Mouse (Mus musculus): ENCODE data around the gene Tssk4. TPM values are rescaled to one million over a fixed set of nuclear protein-coding genes. Genes with fewer than 3 reads are reported as not detected.

The Tssk4 gene
- polyA plus RNA-seq, 1 experiment from 2014 or later = 0.53 TPM

DNA sequence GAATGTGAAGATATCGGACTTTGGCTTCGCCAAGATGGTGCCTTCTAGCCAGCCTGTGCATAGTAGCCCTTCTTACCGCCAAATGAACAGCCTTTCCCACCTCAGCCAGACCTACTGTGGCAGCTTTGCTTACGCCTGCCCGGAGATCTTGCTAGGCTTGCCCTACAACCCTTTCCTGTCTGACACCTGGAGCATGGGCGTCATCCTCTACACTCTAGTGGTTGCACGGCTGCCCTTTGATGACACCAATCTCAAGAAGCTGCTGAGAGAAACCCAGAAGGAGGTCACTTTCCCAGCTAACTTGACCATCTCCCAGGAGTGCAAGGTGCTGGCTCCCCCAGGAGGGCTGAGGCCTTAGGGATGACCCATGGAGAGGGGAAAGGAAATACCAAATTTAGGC lies 1.5 kb downstream of the Tssk4 start:
- WGBS = 90% methylated on average over 7 of the region's 7 CpGs
- Histone ChIP-seq H3K4me3 (no peak overlapping the region), H3K9ac (replicated peaks) (no peak overlapping the region), H3K9me3 (no peaks in the 10 kb centered on the region), H3K4me2 (replicated peaks) (no peak overlapping the region), H3K27ac (replicated peaks) (no peak overlapping the region), H3K27me3 (no peaks in the 10 kb centered on the region), H3K4me1 (no peaks in the 10 kb centered on the region), H3K36me3 (no peaks in the 10 kb centered on the region)
- ATAC-seq (replicated peaks) = no peak

DNA sequence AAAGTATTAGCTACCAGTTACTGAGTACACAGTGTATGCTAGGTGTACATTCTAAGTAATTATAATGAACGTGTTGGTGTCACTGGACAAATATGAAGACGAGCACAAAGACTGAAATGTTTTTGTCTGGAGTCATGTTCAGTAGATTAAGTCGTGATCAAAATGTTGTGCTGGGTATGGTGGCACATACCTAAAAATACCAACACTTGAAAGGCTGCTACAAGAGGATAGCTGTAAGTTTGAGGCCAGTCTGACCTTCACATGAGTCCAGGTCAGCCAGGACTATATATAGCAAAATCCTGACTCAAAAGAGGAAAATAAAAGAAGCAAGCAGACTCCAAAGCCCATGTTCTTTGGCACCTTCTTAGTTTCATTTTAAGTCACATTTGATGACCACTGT lies 7.0 kb downstream of the Tssk4 start:
- Histone ChIP-seq H3K27ac (replicated peaks) (no peak overlapping the region), H3K4me1 (peaks cover 10% of the 10 kb centered on the region), H3K4me2 (replicated peaks) (no peak overlapping the region), H3K9me3 (no peaks in the 10 kb centered on the region), H3K9ac (replicated peaks) (no peak overlapping the region), H3K27me3 (no peaks in the 10 kb centered on the region), H3K36me3 (peaks cover 18% of the 10 kb centered on the region), H3K4me3 (no peak overlapping the region)
- 90% methylated on average over 3 of the region's 3 CpGs for WGBS
- no peak for ATAC-seq (replicated peaks)

DNA sequence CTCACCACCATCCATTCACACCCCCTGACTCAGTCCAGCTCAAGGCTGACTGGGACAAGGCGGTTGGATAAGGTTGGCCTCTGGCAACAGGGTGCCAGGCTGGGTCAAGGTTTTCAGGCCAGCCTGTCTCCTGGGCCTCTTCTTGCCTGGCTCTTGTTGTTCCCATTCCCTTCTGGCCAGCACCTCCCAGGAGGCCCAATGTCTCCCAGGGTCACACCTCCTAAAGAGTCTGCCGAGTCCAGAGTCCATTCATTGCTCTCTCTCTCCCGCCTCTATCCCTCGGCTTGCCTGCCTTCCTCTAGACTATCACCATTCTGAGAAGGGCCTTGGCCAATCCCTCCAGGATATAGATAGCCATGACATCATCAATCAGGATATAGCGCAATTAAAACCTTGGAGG lies 8.0 kb downstream of the Tssk4 start:
- no peak for ATAC-seq (replicated peaks)
- no peak overlapping the region for H3K4me2 ChIP-seq (replicated peaks)
- no peak overlapping the region for H3K4me3 ChIP-seq
- WGBS = 95% methylated on average over 5 of the region's 5 CpGs
- H3K27ac ChIP-seq (replicated peaks) = no peak overlapping the region
- no peak overlapping the region for H3K9ac ChIP-seq (replicated peaks)
- H3K9me3 ChIP-seq = no peaks in the 10 kb centered on the region
- H3K36me3 ChIP-seq = peaks cover 26% of the 10 kb centered on the region
- H3K27me3 ChIP-seq = no peaks in the 10 kb centered on the region
- peaks cover 10% of the 10 kb centered on the region for H3K4me1 ChIP-seq

DNA sequence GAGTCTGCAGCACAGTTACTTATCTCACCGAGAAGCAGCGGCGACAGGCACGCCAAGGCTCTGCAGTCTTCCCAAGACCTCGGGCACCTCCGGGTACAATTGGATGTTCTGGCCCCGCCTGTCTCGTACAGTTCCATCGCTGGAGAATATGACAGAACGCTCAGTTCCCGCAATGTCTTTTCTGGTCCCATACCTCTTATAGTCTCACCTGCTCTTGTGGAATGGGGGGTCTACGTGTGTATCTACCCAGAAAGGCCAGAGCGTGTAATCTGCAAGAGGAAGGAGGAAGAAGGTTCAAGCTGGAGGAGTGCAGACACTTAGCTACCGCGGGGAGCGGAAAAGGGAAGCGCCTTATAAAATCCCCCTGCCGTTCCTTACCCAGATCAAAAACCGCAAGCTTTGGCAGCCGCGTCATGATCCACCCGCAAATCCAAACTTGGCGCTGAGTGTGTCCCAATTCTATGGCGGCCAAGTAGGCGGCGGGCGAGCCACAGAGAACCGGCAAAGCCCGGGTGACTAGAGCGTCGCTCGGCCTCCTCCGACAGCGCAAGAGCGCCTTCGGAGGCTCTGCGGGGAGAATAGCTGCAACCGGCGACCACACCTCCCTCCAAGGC lies 10.1 kb downstream of the Tssk4 start, which contains the start of gene Mdp1:
Mdp1 (minus strand) TSS at position 549 of the 614 bp plus-strand sequence.
- Histone ChIP-seq H3K27ac (replicated peaks) (peak within 1 kb of the TSS; percentile 86), H3K4me2 (replicated peaks) (peak within 1 kb of the TSS; percentile 56), H3K4me3 (peak within 1 kb of the TSS; percentile 66), H3K27me3 (no peaks in the 10 kb centered on the region), H3K4me1 (peaks cover 10% of the 10 kb centered on the region), H3K9me3 (no peaks in the 10 kb centered on the region), H3K9ac (replicated peaks) (peak within 1 kb of the TSS; percentile 76), H3K36me3 (peaks cover 32% of the 10 kb centered on the region)
- WGBS = under 1% methylated on average over 39 of the region's 39 CpGs
- ATAC-seq (replicated peaks) = peak; percentile 96

DNA sequence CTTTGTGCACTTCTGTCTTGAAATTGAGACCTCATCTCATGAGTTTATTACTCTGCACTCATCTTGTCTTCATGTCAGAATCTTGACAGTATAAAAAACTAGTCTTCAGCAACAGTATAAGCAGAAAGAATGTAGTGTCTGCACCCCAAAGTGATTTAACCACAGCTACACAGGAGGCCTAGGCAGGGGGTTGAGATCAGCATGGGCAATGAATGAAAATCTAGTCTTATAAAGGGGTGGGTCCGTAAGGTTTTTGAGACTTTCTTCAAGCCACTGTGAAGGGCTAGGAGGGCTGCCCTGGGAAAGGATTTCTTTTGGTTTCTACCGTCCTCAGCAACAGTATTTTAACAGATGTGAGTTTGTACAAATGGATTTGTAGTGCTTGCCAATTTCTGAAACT lies 10.7 kb downstream of the Tssk4 start:
- peak overlapping the region; percentile 56 for H3K4me2 ChIP-seq (replicated peaks)
- no peaks in the 10 kb centered on the region for H3K9me3 ChIP-seq
- H3K27me3 ChIP-seq = no peaks in the 10 kb centered on the region
- WGBS = 35% methylated on average over 2 of the region's 2 CpGs
- peaks cover 32% of the 10 kb centered on the region for H3K36me3 ChIP-seq
- peaks cover 10% of the 10 kb centered on the region for H3K4me1 ChIP-seq
- no peak overlapping the region for H3K9ac ChIP-seq (replicated peaks)
- H3K4me3 ChIP-seq = peak overlapping the region; percentile 66
- H3K27ac ChIP-seq (replicated peaks) = peak overlapping the region; percentile 86
- ATAC-seq (replicated peaks) = no peak; the same call in 1 of the 2 replicates

DNA sequence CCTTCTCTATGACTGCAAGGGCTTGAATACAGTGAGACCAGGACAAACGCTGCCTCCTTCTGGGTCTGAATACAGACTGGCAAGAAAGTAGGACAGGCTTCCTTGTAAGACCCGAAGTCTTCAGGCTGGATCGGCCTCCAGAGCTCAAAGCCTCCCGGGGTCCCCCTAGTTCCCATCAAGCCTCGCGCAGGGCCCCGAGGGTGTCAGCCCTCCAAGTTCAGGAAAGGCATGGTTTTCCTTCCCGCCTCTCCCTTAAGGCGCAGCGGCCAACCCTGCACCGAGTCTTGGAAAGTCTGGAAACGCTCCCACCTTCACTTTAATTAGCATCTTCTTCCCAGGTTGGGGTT lies 21.5 kb downstream of the Tssk4 start:
- ATAC-seq (replicated peaks) = peak; percentile 71
- peaks cover 34% of the 10 kb centered on the region for H3K4me1 ChIP-seq
- H3K4me3 ChIP-seq = peak overlapping the region; percentile 70
- peak overlapping the region; percentile 70 for H3K9ac ChIP-seq (replicated peaks)
- H3K27me3 ChIP-seq = no peaks in the 10 kb centered on the region
- H3K4me2 ChIP-seq (replicated peaks) = peak overlapping the region; percentile 83
- WGBS = under 1% methylated on average over 12 of the region's 12 CpGs
- peaks cover 15% of the 10 kb centered on the region for H3K36me3 ChIP-seq
- peak overlapping the region; percentile 90 for H3K27ac ChIP-seq (replicated peaks)
- no peaks in the 10 kb centered on the region for H3K9me3 ChIP-seq

DNA sequence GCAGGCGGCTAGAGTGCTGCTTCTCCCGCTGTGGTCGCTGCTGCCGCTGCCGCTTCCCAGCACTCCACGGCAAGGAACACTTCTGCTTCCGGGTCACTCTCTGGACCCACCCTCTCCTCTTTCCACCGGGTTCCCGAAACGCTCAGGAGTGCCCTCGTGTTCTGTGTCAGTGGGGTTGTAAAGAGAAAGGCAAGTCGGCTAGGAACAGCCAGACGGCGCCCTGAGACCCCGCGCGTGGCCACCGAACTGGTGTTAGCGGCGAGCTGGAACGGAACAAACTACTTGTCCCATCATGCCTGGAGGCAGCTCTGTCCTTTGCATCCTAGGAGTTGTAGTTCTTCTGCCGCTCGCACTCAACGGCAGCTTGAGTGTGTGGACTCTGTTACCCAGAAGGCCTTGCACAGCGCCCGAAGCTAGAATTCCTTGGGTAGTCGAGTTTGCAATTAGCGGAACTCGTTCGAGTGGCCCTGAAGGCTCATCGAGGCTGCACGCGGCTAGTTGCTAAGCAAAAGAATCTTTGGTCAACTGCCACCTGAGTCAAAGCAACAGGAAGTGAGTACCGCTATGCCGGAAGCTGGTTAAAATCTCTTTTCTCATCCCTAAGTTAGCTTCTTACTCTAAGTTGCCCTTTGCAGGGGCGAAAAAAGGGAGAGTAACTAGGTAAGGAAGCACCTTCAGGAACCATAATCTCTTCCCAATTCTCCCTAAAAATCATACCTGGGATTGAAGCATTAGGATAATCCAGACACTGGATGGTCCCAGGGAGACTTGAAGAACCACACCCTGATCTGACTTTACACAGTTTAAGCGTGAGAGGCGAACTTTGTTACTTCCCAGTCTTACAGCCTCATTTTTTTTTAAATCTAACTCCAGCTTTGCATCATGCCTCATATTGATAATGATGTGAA lies 22.1 kb downstream of the Tssk4 start, which contains the start of the genes Gmpr2 and Nedd8:
Gmpr2 (plus strand) TSS at position 109 of the 908 bp plus-strand sequence.
Nedd8 (minus strand) TSS at position 292 of the 908 bp plus-strand sequence.
- H3K27ac ChIP-seq (replicated peaks) = peak within 1 kb of the TSS; percentile 90
- under 1% methylated on average over 38 of the region's 38 CpGs for WGBS
- peak within 1 kb of the TSS; percentile 70 for H3K4me3 ChIP-seq
- peak; percentile 99 for ATAC-seq (replicated peaks)
- H3K4me1 ChIP-seq = peaks cover 34% of the 10 kb centered on the region
- H3K4me2 ChIP-seq (replicated peaks) = peak within 1 kb of the TSS; percentile 83
- H3K36me3 ChIP-seq = peaks cover 21% of the 10 kb centered on the region
- H3K27me3 ChIP-seq = no peaks in the 10 kb centered on the region
- H3K9me3 ChIP-seq = no peaks in the 10 kb centered on the region
- H3K9ac ChIP-seq (replicated peaks) = peak within 1 kb of the TSS; percentile 70

DNA sequence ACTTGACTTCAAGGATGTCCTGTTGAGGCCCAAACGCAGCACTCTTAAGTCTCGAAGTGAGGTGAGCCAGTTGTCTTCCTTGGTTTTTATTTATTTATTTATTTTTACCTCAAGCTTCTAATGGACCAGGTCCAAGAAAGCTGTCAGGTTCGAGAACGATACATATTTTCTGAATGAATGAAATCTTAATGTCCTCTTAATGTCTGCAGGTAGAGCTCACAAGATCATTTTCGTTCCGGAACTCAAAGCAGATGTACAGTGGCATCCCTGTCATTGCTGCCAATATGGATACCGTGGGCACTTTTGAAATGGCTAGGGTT lies 22.7 kb downstream of the Tssk4 start:
- peak overlapping the region; percentile 70 for H3K4me3 ChIP-seq
- no peaks in the 10 kb centered on the region for H3K9me3 ChIP-seq
- peaks cover 27% of the 10 kb centered on the region for H3K36me3 ChIP-seq
- no peaks in the 10 kb centered on the region for H3K27me3 ChIP-seq
- no peak for ATAC-seq (replicated peaks)
- peak overlapping the region; percentile 47 for H3K9ac ChIP-seq (replicated peaks)
- H3K27ac ChIP-seq (replicated peaks) = no peak overlapping the region
- 79% methylated on average over 7 of the region's 7 CpGs for whole genome bisulfite sequencing
- peak overlapping the region; percentile 55 for H3K4me2 ChIP-seq (replicated peaks)
- H3K4me1 ChIP-seq = peaks cover 34% of the 10 kb centered on the region

DNA sequence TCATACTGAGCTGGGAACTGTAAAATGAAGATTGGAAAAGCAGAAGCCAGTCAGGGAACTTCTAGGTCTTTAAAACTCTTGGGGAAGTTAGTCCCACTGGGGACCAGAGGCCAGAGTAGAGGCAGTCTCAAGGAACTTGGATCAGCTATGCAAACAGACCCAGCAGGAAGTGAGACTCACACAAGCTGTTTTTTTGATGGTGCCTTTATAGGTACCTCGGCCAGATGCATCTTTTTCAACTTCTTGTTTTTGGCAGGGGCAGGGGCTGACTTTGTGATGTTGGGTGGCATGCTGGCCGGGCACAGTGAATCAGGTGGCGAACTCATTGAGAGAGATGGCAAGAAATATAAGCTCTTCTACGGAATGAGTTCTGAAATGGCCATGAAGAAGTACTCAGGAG lies 27.6 kb downstream of the Tssk4 start:
- 84% methylated on average over 4 of the region's 4 CpGs for WGBS
- no peak overlapping the region for H3K4me2 ChIP-seq (replicated peaks)
- no peak overlapping the region for H3K4me3 ChIP-seq
- H3K4me1 ChIP-seq = peaks cover 16% of the 10 kb centered on the region
- ATAC-seq (replicated peaks) = no peak
- no peaks in the 10 kb centered on the region for H3K9me3 ChIP-seq
- no peak overlapping the region for H3K27ac ChIP-seq (replicated peaks)
- H3K36me3 ChIP-seq = peaks cover 47% of the 10 kb centered on the region
- no peak overlapping the region for H3K9ac ChIP-seq (replicated peaks)
- H3K27me3 ChIP-seq = no peaks in the 10 kb centered on the region

DNA sequence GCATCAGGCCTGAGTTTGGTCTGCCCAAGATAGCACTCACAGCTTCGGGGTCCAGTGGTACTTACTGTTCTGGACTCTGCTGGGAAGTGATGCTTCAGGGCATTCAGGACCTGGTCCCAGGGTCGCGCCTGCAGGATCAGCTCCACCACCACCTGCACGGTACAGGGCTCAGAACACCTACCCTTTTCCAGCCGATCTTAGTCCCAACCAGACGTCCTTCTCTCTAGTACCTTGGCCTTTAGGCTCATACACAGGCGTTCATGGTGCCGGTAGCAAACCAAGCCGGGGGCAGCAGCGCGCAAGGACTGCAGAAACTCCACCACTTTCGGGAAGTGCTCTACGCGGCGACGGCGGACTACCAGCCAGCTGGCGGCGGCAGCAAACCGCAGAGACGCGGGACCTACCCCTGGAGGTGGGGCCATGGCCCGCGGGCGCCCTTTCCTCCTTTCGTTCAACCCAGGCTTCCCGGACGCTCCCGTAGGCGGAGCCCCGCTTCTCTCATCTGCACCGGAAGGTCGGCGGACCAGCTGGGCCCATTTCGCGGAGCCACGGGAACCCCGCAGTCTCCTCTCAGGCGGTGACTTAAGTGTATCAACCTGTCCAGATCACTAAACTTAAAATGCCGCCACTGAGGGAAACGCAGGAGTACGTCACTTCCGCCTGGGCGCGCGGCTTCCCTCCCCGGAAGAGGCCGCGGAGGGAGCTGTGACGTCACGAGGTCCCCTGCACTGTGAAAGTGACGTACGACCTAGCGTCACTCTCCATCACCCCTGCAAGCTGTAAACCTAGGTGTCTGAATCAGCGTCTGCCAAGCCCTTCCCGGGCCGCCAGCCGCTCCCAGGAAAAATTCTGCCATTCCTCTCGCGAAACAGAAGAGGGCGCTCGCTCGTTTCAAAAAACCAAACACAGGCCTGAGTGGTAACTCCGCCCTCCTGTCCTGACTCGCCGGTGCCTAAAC lies 31.5 kb downstream of the Tssk4 start, which contains the start of gene Tinf2:
Tinf2 (minus strand) TSS at position 661 of the 958 bp plus-strand sequence.
- ATAC-seq (replicated peaks) = peak; percentile 98
- Histone ChIP-seq H3K9ac (replicated peaks) (peak within 1 kb of the TSS; percentile 66), H3K9me3 (no peaks in the 10 kb centered on the region), H3K27ac (replicated peaks) (peak within 1 kb of the TSS; percentile 73), H3K27me3 (no peaks in the 10 kb centered on the region), H3K36me3 (peaks cover 34% of the 10 kb centered on the region), H3K4me2 (replicated peaks) (peak within 1 kb of the TSS; percentile 90), H3K4me1 (peaks cover 11% of the 10 kb centered on the region), H3K4me3 (peak within 1 kb of the TSS; percentile 79)
- WGBS = under 1% methylated on average over 66 of the region's 66 CpGs

DNA sequence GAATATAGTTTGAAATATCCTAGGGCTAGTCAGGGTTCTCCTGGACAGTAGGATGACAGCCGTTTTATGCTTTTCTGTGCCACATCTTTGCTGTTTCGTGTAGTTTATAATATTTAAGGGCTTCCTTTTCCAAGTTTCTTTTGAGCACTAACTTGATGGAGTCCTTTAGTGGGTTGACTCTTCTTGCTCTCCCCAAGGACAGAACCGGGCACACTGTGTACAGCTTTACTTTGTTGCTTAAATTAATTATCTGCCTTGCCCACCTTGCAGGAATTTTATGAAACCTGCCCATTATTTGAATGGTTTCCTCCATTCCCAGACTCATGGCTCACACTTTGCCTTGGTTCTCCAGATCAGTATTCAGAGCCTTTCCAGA lies 32.1 kb downstream of the Tssk4 start:
- Histone ChIP-seq H3K4me2 (replicated peaks) (peak overlapping the region; percentile 90), H3K27ac (replicated peaks) (peak overlapping the region; percentile 73), H3K9ac (replicated peaks) (peak overlapping the region; percentile 66), H3K4me1 (peaks cover 11% of the 10 kb centered on the region), H3K27me3 (no peaks in the 10 kb centered on the region), H3K36me3 (peaks cover 27% of the 10 kb centered on the region), H3K9me3 (no peaks in the 10 kb centered on the region), H3K4me3 (peak overlapping the region; percentile 79)
- 6% methylated on average over 3 of the region's 3 CpGs for WGBS
- ATAC-seq (replicated peaks) = peak; percentile 45; the same call in 1 of the 2 replicates
